Mouse (Mus musculus) bone marrow macrophage, adult 2 months (primary cell): ENCODE results near the gene Rassf3.

Source experiments
- CTCF ChIP-seq: IDR thresholded peaks from 2 replicates; pipeline ENCODE4 v1.5.1; 2012; ENCODE audit warnings: low read depth, mild to moderate bottlenecking, low read length, moderate library complexity
- POLR2A ChIP-seq: IDR thresholded peaks from 2 replicates; pipeline ENCODE4 v1.6.1; 2012; ENCODE audit warnings: mild to moderate bottlenecking, low read depth, low read length, borderline replicate concordance

GRCm38 (mm10) chr10:121429581-121429980 lies 46.6 kb downstream of the Rassf3 start:
- no peak for TF ChIP-seq CTCF
- no peak for TF ChIP-seq POLR2A
